ENCODE assay signal across 24 mouse cellular contexts in the genomic region with DNA sequence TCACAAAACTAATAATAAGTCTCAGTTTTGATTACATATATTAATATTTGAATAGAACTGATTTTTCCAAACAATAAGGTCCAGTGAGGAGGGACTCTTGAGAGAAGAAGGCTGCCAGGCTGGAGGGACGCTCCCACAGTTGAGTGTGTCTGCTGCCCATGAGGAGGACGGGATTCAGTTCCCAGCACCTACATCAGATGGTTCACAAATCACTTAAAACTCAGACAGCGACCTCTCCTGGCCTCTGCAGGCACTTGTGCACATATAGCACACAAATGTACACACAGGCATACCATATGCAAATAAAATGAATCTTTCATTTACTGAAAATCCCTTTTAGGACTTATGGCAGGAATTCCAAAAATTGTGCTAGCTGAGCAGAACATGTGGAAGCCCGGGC.
"Had no signal": no experiment of that assay in that cellular context is flagged by ENCODE, and none has a peak within 500 bp of the region (broad histone marks: within the 10 kb centered on the region; RNA-seq: fewer than 3 reads in every experiment).

No protein-coding gene starts in this region.

- H3K27ac ChIP-seq: heart, embryonic 10.5 days; hindbrain, embryonic 13.5 days; hindbrain, embryonic 15.5 days; hindbrain, postnatal 0 days; kidney, embryonic 15.5 days; kidney, postnatal 0 days; limb, embryonic 13.5 days; limb, embryonic 15.5 days; liver, embryonic 12.5 days; liver, embryonic 14.5 days had no signal

- H3K9ac ChIP-seq: heart, embryonic 12.5 days; hindbrain, embryonic 13.5 days; hindbrain, embryonic 15.5 days; kidney, embryonic 15.5 days; limb, embryonic 13.5 days; limb, embryonic 15.5 days; liver, embryonic 12.5 days; liver, embryonic 14.5 days had no signal

- H3K27me3 ChIP-seq: heart, embryonic 12.5 days; hindbrain, embryonic 13.5 days; hindbrain, embryonic 15.5 days; kidney, embryonic 15.5 days; limb, embryonic 13.5 days; limb, embryonic 15.5 days; liver, embryonic 12.5 days had no signal

- H3K4me1 ChIP-seq: heart, embryonic 10.5 days; heart, embryonic 12.5 days; hindbrain, embryonic 13.5 days; hindbrain, embryonic 15.5 days; kidney, embryonic 15.5 days; limb, embryonic 13.5 days; liver, embryonic 12.5 days had no signal

- DNase-seq: gastrocnemius, postnatal 14 days; gastrocnemius, postnatal 36 days; heart, adult 18-20 months; heart, postnatal 14 days; heart, postnatal 36 days; kidney, adult 11 months; kidney, adult 2 months; kidney, adult 9 months; kidney, postnatal 14 days; kidney, postnatal 36 days; layer of hippocampus, adult 9-11 months; layer of hippocampus, postnatal 36 days; left cerebral cortex, postnatal 4 days had no signal

- H3K9me3 ChIP-seq: heart, embryonic 10.5 days; hindbrain, embryonic 13.5 days; hindbrain, embryonic 15.5 days; kidney, embryonic 15.5 days; limb, embryonic 13.5 days; limb, embryonic 15.5 days; liver, embryonic 12.5 days had no signal

- H3K36me3 ChIP-seq: heart, embryonic 12.5 days; hindbrain, embryonic 13.5 days; hindbrain, embryonic 15.5 days; kidney, embryonic 15.5 days; liver, embryonic 12.5 days had no signal

- H3K4me3 ChIP-seq: heart, embryonic 10.5 days; heart, embryonic 12.5 days; hindbrain, embryonic 13.5 days; hindbrain, embryonic 15.5 days; kidney, embryonic 15.5 days; limb, embryonic 13.5 days; limb, embryonic 15.5 days; liver, embryonic 12.5 days had no signal
